ENCODE assay signal across 16 mouse cellular contexts in the genomic region with DNA sequence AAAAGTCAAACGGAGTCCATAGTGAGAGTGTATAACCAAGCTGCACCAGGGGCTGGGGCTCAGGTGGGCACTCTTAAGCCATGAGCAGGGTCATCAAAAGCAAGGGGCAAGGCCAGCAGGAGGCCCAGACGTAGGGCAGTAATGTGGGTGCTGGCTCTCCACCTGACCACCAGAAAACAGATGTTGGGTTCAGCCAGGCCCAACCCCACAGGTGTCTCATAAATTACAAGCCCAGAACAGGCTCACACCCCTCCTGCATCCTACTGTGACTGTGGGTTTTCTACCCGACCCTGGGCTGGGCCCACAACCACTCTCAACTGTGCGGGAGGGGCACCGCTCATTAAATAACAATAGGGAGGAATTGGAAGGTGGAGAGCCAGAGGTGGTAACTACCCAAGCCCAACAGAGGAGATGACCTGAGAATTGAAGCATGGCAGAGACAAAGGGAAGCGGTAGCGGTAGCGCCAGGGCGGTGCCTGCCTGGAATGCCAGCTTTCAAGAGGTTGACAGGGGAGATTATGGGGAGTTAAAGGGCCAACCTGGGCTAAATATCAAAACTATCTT. TPM values are rescaled to one million over a fixed set of nuclear protein-coding genes. Genes with fewer than 3 reads are reported as not detected.
DNase-seq lines count a peak whose midpoint lies in the region; ATAC-seq lines count a peak whose summit lies in the region.
"Had no signal": no experiment of that assay in that cellular context is flagged by ENCODE, and none has a peak within 500 bp of the region (broad histone marks: within the 10 kb centered on the region; RNA-seq: fewer than 3 reads in every experiment).

No protein-coding gene starts in this region.

- H3K27ac ChIP-seq in heart, embryonic 16.5 days (ENCODE audit: low read length) = peak overlapping the region; percentile 56; the same call in 1 of the 2 replicates
- H3K27ac ChIP-seq: forebrain, embryonic 13.5 days; lung, embryonic 15.5 days; midbrain, embryonic 15.5 days had no signal

- H3K9me3 ChIP-seq in heart, embryonic 16.5 days (replicated peaks; ENCODE audit: control insufficient read depth, low read length) = no peaks in the 10 kb centered on the region
- H3K9me3 ChIP-seq: forebrain, embryonic 13.5 days; lung, embryonic 15.5 days; midbrain, embryonic 15.5 days had no signal

- no peaks in the 10 kb centered on the region for H3K27me3 ChIP-seq in heart, embryonic 16.5 days (ENCODE audit: control insufficient read depth, insufficient read depth, low read length)

- no peak overlapping the region for H3K4me3 ChIP-seq in heart, embryonic 16.5 days (ENCODE audit: low read length)
- H3K4me3 ChIP-seq: forebrain, embryonic 13.5 days; lung, embryonic 15.5 days; midbrain, embryonic 15.5 days had no signal

- DNase-seq in cerebellum, adult 11-12 months = peak; percentile 14
- no peak for DNase-seq in cerebellum, postnatal 14 days
- DNase-seq in heart, postnatal 10 days = no peak
- DNase-seq in urinary bladder, postnatal 25 days (ENCODE audit: low spot score) = peak; percentile 9
- DNase-seq in urinary bladder, adult 18-20 months (ENCODE audit: low spot score in 2 of 2) = no peak
- no peak for DNase-seq in adrenal gland, postnatal 10 days
- no peak for DNase-seq in frontal cortex, postnatal 36 days (ENCODE audit: low spot score in 2 of 2)
- DNase-seq: cerebellum, adult 9-10 months; embryo, embryonic 11 days; left cerebral cortex, postnatal 4 days had no signal

- H3K36me3 ChIP-seq in heart, embryonic 16.5 days (ENCODE audit: control insufficient read depth, insufficient read depth) = no peaks in the 10 kb centered on the region
- H3K36me3 ChIP-seq: lung, embryonic 15.5 days; midbrain, embryonic 15.5 days had no signal

- WGBS in heart, embryonic 16.5 days = 77% methylated on average over 9 of the region's 9 CpGs

- peaks cover 63% of the 10 kb centered on the region for H3K4me1 ChIP-seq in heart, embryonic 16.5 days (ENCODE audit: control insufficient read depth, insufficient read depth, low read length)

- no peak overlapping the region; the same call in 1 of the 2 replicates for H3K4me2 ChIP-seq in heart, embryonic 16.5 days (ENCODE audit: low read depth, low read length)
- H3K4me2 ChIP-seq: forebrain, embryonic 13.5 days; liver, embryonic 11.5 days; lung, embryonic 15.5 days; midbrain, embryonic 15.5 days had no signal

- intact Hi-C loops in heart, postnatal 10 days (cut with DNase I) = no loop called here

- ATAC-seq in heart, embryonic 16.5 days (replicated peaks; ENCODE audit: extremely low read depth, insufficient read depth, low FRiP score) = no peak
- ATAC-seq: forebrain, embryonic 13.5 days; inflammation-experienced regulatory T-cells, adult 6 months; midbrain, embryonic 15.5 days had no signal

- H3K9ac ChIP-seq in heart, embryonic 16.5 days (ENCODE audit: low read length) = no peak overlapping the region
- H3K9ac ChIP-seq: forebrain, embryonic 13.5 days; lung, embryonic 15.5 days; midbrain, embryonic 15.5 days had no signal

RNA-seq across cellular contexts. Expression of a gene that starts 6.3 kb away (rescaled TPM):
- polyA plus RNA-seq in heart, embryonic 16.5 days (2015; fragmentation: Nextera tagmentation; extraction: Ambion mirVana) = 13.6 and 17.0 TPM in 2 replicates
- 10 to 100 TPM; 26.7 to 27.7 TPM for total RNA-seq in heart, postnatal 10 days (2021)
- 10 to 100 TPM in 1 of 2 experiments, 1 to 10 TPM in 1; 8.7 to 11.0 TPM for total RNA-seq in adrenal gland, postnatal 10 days (2021)
- polyA plus RNA-seq: inflammation-experienced regulatory T-cells, adult 6 months had no signal

RNA-seq across cellular contexts. Expression of a gene that starts 6.3 kb away (rescaled TPM):
- polyA plus RNA-seq in heart, embryonic 16.5 days (2015; fragmentation: Nextera tagmentation; extraction: Ambion mirVana) = 21.5 and 21.8 TPM in 2 replicates
- 10 to 100 TPM; 35.5 to 37.4 TPM for total RNA-seq in heart, postnatal 10 days (2021)
- 10 to 100 TPM; 81.0 to 94.7 TPM for total RNA-seq in adrenal gland, postnatal 10 days (2021)

RNA-seq across cellular contexts. Expression of a gene that starts 20.8 kb away (rescaled TPM):
- 2.9 TPM in 2 replicates for polyA plus RNA-seq in heart, embryonic 16.5 days (2015; fragmentation: Nextera tagmentation; extraction: Ambion mirVana)
- 10 to 100 TPM; 20.4 to 22.6 TPM for total RNA-seq in heart, postnatal 10 days (2021)
- 10 to 100 TPM; 49.6 to 50.1 TPM for total RNA-seq in adrenal gland, postnatal 10 days (2021)

RNA-seq across cellular contexts. Expression of a gene that starts 37.0 kb away (rescaled TPM):
- polyA plus RNA-seq in heart, embryonic 16.5 days (2015; fragmentation: Nextera tagmentation; extraction: Ambion mirVana) = 6.1 and 7.4 TPM in 2 replicates
- total RNA-seq in heart, postnatal 10 days (2021) = 1 to 10 TPM; 3.1 to 3.9 TPM
- 1 to 10 TPM; 4.8 to 8.9 TPM for total RNA-seq in adrenal gland, postnatal 10 days (2021)

Comparison
In these comparisons a context has a peak if more than half of its experiments do, and no peak if none do; other contexts are left out.
1. DNase-seq: peak in cerebellum, adult 11-12 months (single experiment) and urinary bladder, postnatal 25 days (single experiment); none in cerebellum, postnatal 14 days (0 of 2), heart, postnatal 10 days (0 of 2), urinary bladder, adult 18-20 months (0 of 2), adrenal gland, postnatal 10 days (single experiment) and frontal cortex, postnatal 36 days (0 of 2).